Mouse (Mus musculus) layer of hippocampus, adult 11-12 months (tissue): ENCODE results near the gene Slc2a8.
A peak's percentile ranks its signal among the peaks of the same experiment; 100 is the strongest.
"Not testable (repeated sequence)": the region's sequence is repeated elsewhere in the genome, so short reads cannot be mapped to it uniquely, and the experiment has no call there.

Source experiments
- DNase-seq: peaks from one replicate; pipeline ENCODE4 v3.0.0; 2022; ENCODE audit warnings: low spot score

The Slc2a8 gene

GRCm38 (mm10) chr2:32981725-32982271 is at the start of gene Slc2a8:
Slc2a8 (minus strand) TSS chr2:32982083.
- peak; percentile 94 for DNase-seq

GRCm38 (mm10) chr2:33025040-33025439 is 43.2 kb upstream of the Slc2a8 start:
- no peak for DNase-seq

- DNase-seq: no peak
Observed at GRCm38 (mm10) chr2:33024564-33024963, 42.7 kb upstream of the Slc2a8 start.

GRCm38 (mm10) chr2:33022846-33023245 is 41.0 kb upstream of the Slc2a8 start:
- no peak for DNase-seq

- DNase-seq: no peak
Observed at GRCm38 (mm10) chr2:33018026-33018425, 36.1 kb upstream of the Slc2a8 start.

- no peak for DNase-seq
Observed at GRCm38 (mm10) chr2:33017191-33017590, 35.3 kb upstream of the Slc2a8 start.

- DNase-seq: peak; percentile 56
Observed at GRCm38 (mm10) chr2:33014877-33015276, 33.0 kb upstream of the Slc2a8 start.

- DNase-seq: not testable (repeated sequence)
Observed at GRCm38 (mm10) chr2:33009055-33009454, 27.2 kb upstream of the Slc2a8 start.

GRCm38 (mm10) chr2:33005041-33005440 is 23.2 kb upstream of the Slc2a8 start:
- DNase-seq: no peak

- DNase-seq: no peak
Observed at GRCm38 (mm10) chr2:33002144-33002543, 20.3 kb upstream of the Slc2a8 start.

- DNase-seq: no peak
Observed at GRCm38 (mm10) chr2:32999752-33000151, 17.9 kb upstream of the Slc2a8 start.

- DNase-seq: no peak
Observed at GRCm38 (mm10) chr2:32997792-32998191, 15.9 kb upstream of the Slc2a8 start.

- no peak for DNase-seq
Observed at GRCm38 (mm10) chr2:32997081-32997480, 15.2 kb upstream of the Slc2a8 start.

- DNase-seq: no peak
Observed at GRCm38 (mm10) chr2:32992130-32992529, 10.2 kb upstream of the Slc2a8 start.

GRCm38 (mm10) chr2:32990167-32990832 is 8.4 kb upstream of the Slc2a8 start:
- DNase-seq: no peak

GRCm38 (mm10) chr2:32989376-32989775 is 7.5 kb upstream of the Slc2a8 start:
- no peak for DNase-seq

- DNase-seq: no peak
Observed at GRCm38 (mm10) chr2:32985844-32986243, 4.0 kb upstream of the Slc2a8 start.

- DNase-seq: no peak
Observed at GRCm38 (mm10) chr2:32983617-32984016, 1.7 kb upstream of the Slc2a8 start.

GRCm38 (mm10) chr2:32982700-32983099 is 817 bp upstream of the Slc2a8 start:
- DNase-seq: no peak

- no peak for DNase-seq
Observed at GRCm38 (mm10) chr2:32981281-32981680, 602 bp downstream of the Slc2a8 start.

GRCm38 (mm10) chr2:32979675-32980074 is 2.2 kb downstream of the Slc2a8 start:
- no peak for DNase-seq

GRCm38 (mm10) chr2:32978675-32979074 is 3.2 kb downstream of the Slc2a8 start:
- no peak for DNase-seq

GRCm38 (mm10) chr2:32977114-32977513 is 4.8 kb downstream of the Slc2a8 start:
- no peak for DNase-seq

GRCm38 (mm10) chr2:32974216-32974615 is 7.7 kb downstream of the Slc2a8 start:
- DNase-seq: no peak
